Mouse (Mus musculus) liver, embryonic 13.5 days (tissue): ENCODE measurements at regions not wholly inside any gene's neighbourhood (a gene's known extent, or its start where the extent isn't known, plus 50 kb on each side); places are given as distances from the start of the nearest gene placed in this dataset.

Experiments used
- ATAC-seq: fragments of 200-750 bp; cut with Nextera tagmentation; 2 replicates; pipeline ENCODE4 v1.8.0; 2017; ENCODE audit warnings: low read depth, mild to moderate bottlenecking, moderate number of reproducible peaks, moderate library complexity
- DNase-seq: peaks from one replicate; pipeline ENCODE4 v3.0.0; 2022
- H3K27ac ChIP-seq: fragments of 300-500 bp; sonication (generic); 2 replicates; pipeline ENCODE4 v1.5.1; 2015; ENCODE audit warnings: moderate library complexity, mild to moderate bottlenecking, inconsistent platforms
- H3K27me3 ChIP-seq: fragments of 300-500 bp; sonication (generic); 2 replicates; pipeline ENCODE4 v1.6.1; 2015; ENCODE audit warnings: mild to moderate bottlenecking, inconsistent platforms
- H3K36me3 ChIP-seq: fragments of 300-500 bp; sonication (generic); 2 replicates; pipeline ENCODE4 v1.6.1; 2015; ENCODE audit warnings: mild to moderate bottlenecking, inconsistent platforms
- H3K4me1 ChIP-seq: fragments of 300-500 bp; sonication (generic); replicated peaks from 2 replicates; pipeline ENCODE4 v1.6.1; 2015; ENCODE audit warnings: inconsistent platforms
- H3K4me2 ChIP-seq: fragments of 300-500 bp; sonication (generic); 2 replicates; pipeline ENCODE4 v1.6.1; 2015; ENCODE audit warnings: inconsistent platforms, mild to moderate bottlenecking, moderate library complexity
- H3K4me3 ChIP-seq: fragments of 300-500 bp; sonication (generic); replicated peaks from 2 replicates; pipeline ENCODE4 v1.5.1; 2015; ENCODE audit warnings: mild to moderate bottlenecking, inconsistent platforms
- H3K9ac ChIP-seq: fragments of 300-500 bp; sonication (generic); 2 replicates; pipeline ENCODE4 v1.6.1; 2015; ENCODE audit warnings: mild to moderate bottlenecking, inconsistent platforms
- H3K9me3 ChIP-seq: fragments of 300-500 bp; sonication (generic); replicated peaks from 2 replicates; pipeline ENCODE4 v1.6.1; 2016; ENCODE audit warnings: inconsistent platforms
- WGBS: fragments of 180-500 bp; shearing (Covaris S2); methylation state at CpG from one replicate; pipeline ENCODE4 v1.1.7; 2015; ENCODE audit not compliant: insufficient replicate concordance; 5-methylcytosine and 5-hydroxymethylcytosine counted together

GRCm38 (mm10) chr16:50847693-50848092 is 256.7 kb upstream of the Ccdc54 start:
- Histone ChIP-seq H3K4me3 (no peak overlapping the region), H3K27me3 (no peaks in the 10 kb centered on the region), H3K27ac (no peak overlapping the region), H3K9ac (no peak overlapping the region), H3K4me1 (no peaks in the 10 kb centered on the region), H3K9me3 (no peaks in the 10 kb centered on the region), H3K4me2 (no peak overlapping the region), H3K36me3 (no peaks in the 10 kb centered on the region)
- ATAC-seq (no peak), DNase-seq (no peak)
- WGBS: 58% methylated on average over 2 of the region's 2 CpGs

DNA sequence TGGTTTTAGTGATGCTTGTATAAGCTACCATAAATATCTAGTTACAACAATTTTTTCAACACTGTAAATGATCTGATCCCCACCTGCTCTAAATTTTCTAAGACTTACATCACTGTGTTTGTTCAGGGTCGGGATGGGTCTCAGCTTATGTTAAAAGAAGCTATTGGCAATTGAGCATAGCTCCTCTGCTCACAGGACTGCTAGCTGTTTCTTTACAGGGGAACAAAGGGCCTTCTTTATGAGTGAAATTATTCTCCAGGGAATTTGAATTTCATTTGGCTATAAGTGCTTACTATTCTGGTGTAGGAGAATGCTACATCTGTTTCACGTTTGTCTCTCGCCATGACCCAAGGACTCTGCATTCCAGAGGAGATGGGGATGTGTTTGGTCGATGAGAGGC is 255.6 kb upstream of the Ccdc54 start:
- no peaks in the 10 kb centered on the region for H3K4me1 ChIP-seq
- H3K4me3 ChIP-seq: no peak overlapping the region
- H3K9ac ChIP-seq: no peak overlapping the region
- no peak overlapping the region for H3K27ac ChIP-seq
- 63% methylated on average over 4 of the region's 4 CpGs for WGBS
- ATAC-seq (no peak), DNase-seq (no peak)
- no peaks in the 10 kb centered on the region for H3K9me3 ChIP-seq
- H3K36me3 ChIP-seq: no peaks in the 10 kb centered on the region
- H3K27me3 ChIP-seq: no peaks in the 10 kb centered on the region
- H3K4me2 ChIP-seq: no peak overlapping the region

DNA sequence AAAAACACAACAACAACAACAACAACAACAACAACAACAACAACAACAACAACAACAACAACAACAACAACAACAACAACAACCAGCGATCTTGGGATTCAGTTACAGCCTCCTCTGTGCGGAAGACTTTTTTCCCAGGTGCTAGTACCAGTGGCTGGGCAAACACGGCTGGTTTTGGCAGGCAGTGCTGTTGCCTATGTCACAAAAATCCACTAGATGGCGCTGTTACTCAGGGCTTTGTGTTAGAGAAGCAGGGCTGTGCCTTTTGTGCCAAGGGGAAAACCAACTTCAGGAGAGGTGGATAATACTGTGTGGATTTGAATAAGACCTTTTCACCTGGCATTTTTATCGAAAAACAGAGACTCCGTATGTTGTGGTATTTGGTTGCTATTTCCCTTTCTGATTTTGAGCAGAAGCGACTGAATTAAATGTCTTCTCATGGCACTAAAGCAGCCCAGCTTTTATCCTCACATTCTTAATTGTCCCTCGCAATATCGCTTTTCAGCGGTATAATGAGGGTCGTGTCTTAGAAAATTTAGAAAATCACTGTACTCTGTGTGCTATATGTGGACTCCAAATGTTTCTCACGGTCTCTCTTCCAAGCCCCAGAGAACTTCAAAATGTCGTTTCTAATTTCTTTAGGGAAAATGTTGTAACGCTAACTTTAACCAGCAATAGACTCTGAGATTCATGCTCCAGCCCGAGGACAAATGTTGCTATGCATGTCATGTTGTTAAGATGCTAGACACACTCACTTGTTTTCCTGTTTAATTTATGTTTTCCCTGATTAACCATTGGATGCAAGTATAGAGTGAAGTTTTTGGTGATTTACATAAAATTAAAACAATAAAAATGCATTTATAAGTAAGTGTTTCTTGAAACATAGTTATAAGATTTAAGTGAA is 251.0 kb upstream of the Ccdc54 start:
- H3K9ac ChIP-seq: no peak overlapping the region
- H3K4me2 ChIP-seq: no peak overlapping the region
- 45% methylated on average over 15 of the region's 15 CpGs for WGBS
- H3K9me3 ChIP-seq: no peaks in the 10 kb centered on the region
- no peaks in the 10 kb centered on the region for H3K4me1 ChIP-seq
- no peak overlapping the region for H3K4me3 ChIP-seq
- no peaks in the 10 kb centered on the region for H3K27me3 ChIP-seq
- no peak overlapping the region for H3K27ac ChIP-seq
- no peaks in the 10 kb centered on the region for H3K36me3 ChIP-seq
- DNase-seq (peak; percentile 17), ATAC-seq (no peak)

- H3K27ac ChIP-seq: no peak overlapping the region
- H3K27me3 ChIP-seq: no peaks in the 10 kb centered on the region
- no peaks in the 10 kb centered on the region for H3K4me1 ChIP-seq
- H3K4me2 ChIP-seq: no peak overlapping the region
- 65% methylated on average over 10 of the region's 10 CpGs for WGBS
- no peaks in the 10 kb centered on the region for H3K9me3 ChIP-seq
- no peak overlapping the region for H3K4me3 ChIP-seq
- no peak for DNase-seq
- H3K9ac ChIP-seq: no peak overlapping the region
- no peaks in the 10 kb centered on the region for H3K36me3 ChIP-seq
- ATAC-seq: no peak
These were observed 250.3 kb upstream of the Ccdc54 start for GRCm38 (mm10) chr16:50841205-50841604.

GRCm38 (mm10) chr16:50839665-50840064 is 248.7 kb upstream of the Ccdc54 start:
- Histone ChIP-seq H3K9me3 (no peaks in the 10 kb centered on the region), H3K4me3 (no peak overlapping the region), H3K4me1 (no peaks in the 10 kb centered on the region), H3K27ac (no peak overlapping the region), H3K9ac (no peak overlapping the region), H3K36me3 (no peaks in the 10 kb centered on the region), H3K4me2 (no peak overlapping the region), H3K27me3 (no peaks in the 10 kb centered on the region)
- DNase-seq (no peak), ATAC-seq (no peak)
- WGBS: 29% methylated on average over 9 of the region's 9 CpGs

- no peaks in the 10 kb centered on the region for H3K4me1 ChIP-seq
- H3K4me2 ChIP-seq: no peak overlapping the region
- no peak overlapping the region for H3K9ac ChIP-seq
- H3K4me3 ChIP-seq: no peak overlapping the region
- ATAC-seq: no peak
- H3K27me3 ChIP-seq: no peaks in the 10 kb centered on the region
- no peaks in the 10 kb centered on the region for H3K9me3 ChIP-seq
- no peaks in the 10 kb centered on the region for H3K36me3 ChIP-seq
- WGBS: 72% methylated on average over 9 of the region's 9 CpGs
- no peak for DNase-seq
- H3K27ac ChIP-seq: no peak overlapping the region
These were observed 246.5 kb upstream of the Ccdc54 start for GRCm38 (mm10) chr16:50837416-50837815.

- no peak overlapping the region for H3K27ac ChIP-seq
- H3K9ac ChIP-seq: no peak overlapping the region
- H3K36me3 ChIP-seq: no peaks in the 10 kb centered on the region
- WGBS: 48% methylated on average over 4 of the region's 4 CpGs
- no peaks in the 10 kb centered on the region for H3K9me3 ChIP-seq
- H3K4me2 ChIP-seq: no peak overlapping the region
- DNase-seq (no peak), ATAC-seq (no peak)
- no peaks in the 10 kb centered on the region for H3K4me1 ChIP-seq
- no peak overlapping the region for H3K4me3 ChIP-seq
- H3K27me3 ChIP-seq: no peaks in the 10 kb centered on the region
These were observed 245.5 kb upstream of the Ccdc54 start for GRCm38 (mm10) chr16:50836457-50836856.

DNA sequence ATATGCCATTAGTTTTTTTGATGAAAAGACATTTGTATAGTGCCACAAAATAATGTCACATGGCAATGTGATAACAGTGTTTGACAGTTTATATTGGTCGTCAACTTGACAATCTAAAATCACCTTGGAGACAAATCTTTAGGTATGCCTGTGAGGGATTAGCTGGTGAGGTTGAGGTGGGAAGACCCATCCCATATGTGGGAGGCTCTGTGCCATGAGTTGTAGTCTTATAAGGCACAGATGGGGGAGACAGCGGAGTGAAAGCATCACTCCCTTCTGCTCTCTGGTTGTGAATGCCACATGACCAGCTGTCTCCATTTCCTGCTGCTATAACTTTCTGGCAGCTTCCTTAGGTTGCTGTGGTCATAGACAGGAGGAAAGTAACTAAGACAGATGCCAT is 242.4 kb upstream of the Ccdc54 start:
- Histone ChIP-seq H3K4me2 (no peak overlapping the region), H3K27ac (no peak overlapping the region), H3K36me3 (no peaks in the 10 kb centered on the region), H3K4me3 (no peak overlapping the region), H3K9me3 (no peaks in the 10 kb centered on the region), H3K27me3 (no peaks in the 10 kb centered on the region), H3K4me1 (no peaks in the 10 kb centered on the region), H3K9ac (no peak overlapping the region)
- DNase-seq: no peak
- 78% methylated on average over 2 of the region's 2 CpGs for WGBS
- ATAC-seq: no peak

GRCm38 (mm10) chr16:50822352-50822751 is 231.4 kb upstream of the Ccdc54 start:
- ATAC-seq (no peak), DNase-seq (no peak)
- Histone ChIP-seq H3K9ac (no peak overlapping the region), H3K9me3 (no peaks in the 10 kb centered on the region), H3K4me1 (no peaks in the 10 kb centered on the region), H3K27me3 (no peaks in the 10 kb centered on the region), H3K27ac (no peak overlapping the region), H3K4me2 (no peak overlapping the region), H3K36me3 (no peaks in the 10 kb centered on the region), H3K4me3 (no peak overlapping the region)
- 56% methylated on average over 7 of the region's 7 CpGs for WGBS

- no peaks in the 10 kb centered on the region for H3K36me3 ChIP-seq
These were observed 223.7 kb upstream of the Ccdc54 start for GRCm38 (mm10) chr16:50814626-50815025.

GRCm38 (mm10) chr16:50799145-50799794 is 208.3 kb upstream of the Ccdc54 start:
- no peak for DNase-seq
- Histone ChIP-seq H3K9ac (no peak overlapping the region), H3K27ac (no peak overlapping the region), H3K27me3 (no peaks in the 10 kb centered on the region), H3K9me3 (no peaks in the 10 kb centered on the region), H3K4me3 (no peak overlapping the region), H3K4me1 (no peaks in the 10 kb centered on the region), H3K36me3 (no peaks in the 10 kb centered on the region), H3K4me2 (no peak overlapping the region)
- no peak for ATAC-seq
- WGBS: 41% methylated on average over 10 of the region's 10 CpGs

More at GRCm38 (mm10) chr16:50814626-50815025, 223.7 kb upstream of the Ccdc54 start:
- Histone ChIP-seq H3K9me3 (no peaks in the 10 kb centered on the region), H3K9ac (no peak overlapping the region), H3K4me3 (no peak overlapping the region), H3K4me1 (no peaks in the 10 kb centered on the region), H3K4me2 (no peak overlapping the region), H3K27me3 (no peaks in the 10 kb centered on the region), H3K27ac (no peak overlapping the region)
- ATAC-seq: no peak
- WGBS: 52% methylated on average over 4 of the region's 4 CpGs
- no peak for DNase-seq

GRCm38 (mm10) chr16:50798095-50798494 is 207.1 kb upstream of the Ccdc54 start:
- H3K36me3 ChIP-seq: no peaks in the 10 kb centered on the region
- no peak overlapping the region for H3K4me2 ChIP-seq
- no peak for DNase-seq
- H3K27ac ChIP-seq: no peak overlapping the region
- ATAC-seq: no peak
- no peak overlapping the region for H3K4me3 ChIP-seq
- no peak overlapping the region for H3K9ac ChIP-seq
- no peaks in the 10 kb centered on the region for H3K9me3 ChIP-seq
- no peaks in the 10 kb centered on the region for H3K27me3 ChIP-seq
- WGBS: 72% methylated on average over 6 of the region's 6 CpGs
- H3K4me1 ChIP-seq: no peaks in the 10 kb centered on the region
